Mouse (Mus musculus): ENCODE measurements around the gene Chmp2a. TPM values are rescaled to one million over a fixed set of nuclear protein-coding genes. Genes with fewer than 3 reads are reported as not detected.

Gene Chmp2a
- total and polyA plus RNA-seq, 3 experiments: 100 to 180 TPM; not detected in 1

- no peaks in the 10 kb centered on the region; the same call in 1 of the 2 replicates for H3K79me2 ChIP-seq (ENCODE audit: control insufficient read depth, insufficient read depth, low read length, poor library complexity)
- peak; percentile 60 for TF ChIP-seq ZNF384 (IDR thresholded peaks at IDR 0.05; ENCODE audit: low read depth, low read length)
- no peak for TF ChIP-seq MXI1 (IDR thresholded peaks at IDR 0.05; ENCODE audit: low read depth, low read length)
- TF ChIP-seq ZMIZ1 (IDR thresholded peaks at IDR 0.05; ENCODE audit: low read depth, low read length): no peak
- no peak for TF ChIP-seq NRF1 (IDR thresholded peaks at IDR 0.05; ENCODE audit: insufficient read depth, low read depth, low read length, poor library complexity, severe bottlenecking)
- TF ChIP-seq ETS1 (IDR thresholded peaks at IDR 0.05; ENCODE audit: low read depth, low read length): no peak
- peaks cover 0 to 10% of the 10 kb centered on the region in 2 experiments; a peak in 3 of 4 replicates for H3K4me1 ChIP-seq (ENCODE audit: control insufficient read depth in 1 of 2, insufficient read depth in 2 of 2, low read length in 2 of 2)
- no peak overlapping the region for H3K4me3 ChIP-seq (ENCODE audit: control insufficient read depth in 1 of 2, insufficient read depth in 1 of 2, low read depth in 2 of 2, low read length in 2 of 2)
- DNase-seq (ENCODE audit: low read depth, low spot score): no peak
- no peak overlapping the region for H3K27ac ChIP-seq (ENCODE audit: control insufficient read depth, low read depth, low read length)
- no peaks in the 10 kb centered on the region for H3K9me3 ChIP-seq (replicated peaks; ENCODE audit: insufficient read depth, low read length)
- no peaks in the 10 kb centered on the region for H3K36me3 ChIP-seq (ENCODE audit: control insufficient read depth in 1 of 2, insufficient read depth in 2 of 2, low read length in 2 of 2)
- H3K9ac ChIP-seq (ENCODE audit: control insufficient read depth, low read depth, low read length, poor library complexity, severe bottlenecking): no peak overlapping the region
- peaks cover 9 to 13% of the 10 kb centered on the region in 2 experiments for H3K27me3 ChIP-seq (ENCODE audit: control insufficient read depth in 1 of 2, insufficient read depth in 2 of 2, low read length in 2 of 2)
Measured at GRCm38 (mm10) chr7:13015217-13015616, 19.4 kb downstream of the Chmp2a start.

GRCm38 (mm10) chr7:13014275-13014839 is 20.2 kb downstream of the Chmp2a start:
- Histone ChIP-seq H3K4me3 (ENCODE audit: control insufficient read depth in 1 of 2, insufficient read depth in 1 of 2, low read depth in 2 of 2, low read length in 2 of 2) (no peak overlapping the region), H3K9ac (ENCODE audit: control insufficient read depth, low read depth, low read length, poor library complexity, severe bottlenecking) (no peak overlapping the region), H3K79me2 (ENCODE audit: control insufficient read depth, insufficient read depth, low read length, poor library complexity) (peaks cover 2% of the 10 kb centered on the region), H3K4me1 (ENCODE audit: control insufficient read depth in 1 of 2, insufficient read depth in 2 of 2, low read length in 2 of 2) (peaks cover 0 to 10% of the 10 kb centered on the region in 2 experiments; a peak in 3 of 4 replicates), H3K27ac (ENCODE audit: control insufficient read depth, low read depth, low read length) (no peak overlapping the region), H3K36me3 (ENCODE audit: control insufficient read depth in 1 of 2, insufficient read depth in 2 of 2, low read length in 2 of 2) (no peaks in the 10 kb centered on the region), H3K27me3 (ENCODE audit: control insufficient read depth in 1 of 2, insufficient read depth in 2 of 2, low read length in 2 of 2) (peaks cover 9 to 12% of the 10 kb centered on the region in 2 experiments), H3K9me3 (replicated peaks; ENCODE audit: insufficient read depth, low read length) (no peaks in the 10 kb centered on the region)
- TF ChIP-seq TBP (IDR thresholded peaks at IDR 0.05; ENCODE audit: low read depth, low read length): no peak
- TF ChIP-seq CTCF (IDR thresholded peaks at IDR 0.05 in 2 of 3, conservative IDR thresholded peaks at IDR 0.05 in 1 of 3; ENCODE audit: control insufficient read depth in 1 of 3, insufficient read depth in 1 of 3, low read depth in 2 of 3, low read length in 3 of 3, poor library complexity in 1 of 3, severe bottlenecking in 1 of 3): no peak
- no peak for TF ChIP-seq POLR2AphosphoS2 (IDR thresholded peaks at IDR 0.05; ENCODE audit: low read length)
- no peak for TF ChIP-seq ZKSCAN1 (IDR thresholded peaks at IDR 0.05; ENCODE audit: low read depth, low read length)
- no peak for TF ChIP-seq UBTF (IDR thresholded peaks at IDR 0.05; ENCODE audit: borderline replicate concordance, insufficient read depth, low read depth, low read length)
- no peak for TF ChIP-seq ZMIZ1 (IDR thresholded peaks at IDR 0.05; ENCODE audit: low read depth, low read length)
- TF ChIP-seq USF1 (IDR thresholded peaks at IDR 0.05; ENCODE audit: low read depth, low read length): no peak
- no peak for TF ChIP-seq MAFK (IDR thresholded peaks at IDR 0.05; ENCODE audit: borderline replicate concordance, low read depth, low read length)
- TF ChIP-seq ZNF384 (IDR thresholded peaks at IDR 0.05; ENCODE audit: low read depth, low read length): no peak
- no peak for TF ChIP-seq ZC3H11A (IDR thresholded peaks at IDR 0.05; ENCODE audit: low read depth, low read length)
- no peak for TF ChIP-seq NELFE (IDR thresholded peaks at IDR 0.05; ENCODE audit: low read depth, low read length)
- no peak for DNase-seq (ENCODE audit: low read depth, low spot score)

All from MEL (cell line).